In the genomic region with DNA sequence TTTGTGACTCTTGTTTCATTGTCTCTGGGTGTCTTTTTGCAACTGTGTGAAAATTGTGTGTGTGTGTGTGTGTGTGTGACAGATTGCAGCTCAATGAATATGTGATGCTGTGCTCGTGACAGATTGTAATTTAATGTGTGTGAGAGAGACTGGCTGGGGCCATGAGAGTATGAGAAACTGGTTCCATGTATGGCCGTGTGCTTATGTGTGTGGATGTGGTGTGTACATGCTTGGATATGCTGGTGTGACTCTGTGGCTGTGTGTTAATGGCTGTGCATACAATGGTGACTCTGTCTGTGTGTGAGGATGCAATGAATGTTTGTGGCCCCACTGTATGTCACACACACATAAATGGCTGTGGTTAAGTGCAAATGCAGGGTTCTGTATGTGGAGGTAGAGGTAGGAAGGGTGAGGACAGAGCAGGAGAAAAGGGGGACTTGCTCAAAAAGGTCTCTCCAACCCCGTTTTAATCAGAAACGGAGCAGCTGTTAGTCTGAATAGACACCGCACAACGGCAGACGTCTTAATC, we compare ENCODE assay signal across 20 mouse cellular contexts. TPM values are rescaled to one million over a fixed set of nuclear protein-coding genes. Genes with fewer than 3 reads are reported as not detected.
A peak's percentile ranks its signal among the peaks of the same experiment; 100 is the strongest.
DNase-seq lines count a peak whose midpoint lies in the region; ATAC-seq lines count a peak whose summit lies in the region.
"Had no signal": no experiment of that assay in that cellular context is flagged by ENCODE, and none has a peak within 500 bp of the region (broad histone marks: within the 10 kb centered on the region; RNA-seq: fewer than 3 reads in every experiment).

No protein-coding gene starts in this region.

- no peaks in the 10 kb centered on the region for H3K9me3 ChIP-seq in neural tube, embryonic 12.5 days
- H3K9me3 ChIP-seq in hindbrain, embryonic 12.5 days (replicated peaks), result no peaks in the 10 kb centered on the region
- H3K9me3 ChIP-seq in midbrain, embryonic 10.5 days (replicated peaks), result no peaks in the 10 kb centered on the region
- H3K9me3 ChIP-seq in neural tube, embryonic 13.5 days, result no peaks in the 10 kb centered on the region
- H3K9me3 ChIP-seq: limb, embryonic 13.5 days had no signal

- no peak for DNase-seq in neural tube, embryonic 10.5 days (ENCODE audit: extremely low spot score, low spot score)
- DNase-seq in midbrain, embryonic 10.5 days (ENCODE audit: low spot score), result no peak
- DNase-seq in urinary bladder, adult 18-20 months (ENCODE audit: low spot score in 2 of 2), result no peak
- no peak for DNase-seq in B cell, adult 2 months
- DNase-seq: gastrocnemius, postnatal 14 days; heart, postnatal 10 days; kidney, postnatal 14 days; right cerebral cortex, postnatal 4 days had no signal

- 37% methylated on average over 7 of the region's 7 CpGs for WGBS in neural tube, embryonic 12.5 days
- 42% methylated on average over 7 of the region's 7 CpGs for WGBS in hindbrain, embryonic 12.5 days
- WGBS in midbrain, embryonic 10.5 days, result 36% methylated on average over 7 of the region's 7 CpGs
- WGBS in neural tube, embryonic 13.5 days, result 24% methylated on average over 7 of the region's 7 CpGs

- no peaks in the 10 kb centered on the region for H3K36me3 ChIP-seq in neural tube, embryonic 12.5 days
- H3K36me3 ChIP-seq in hindbrain, embryonic 12.5 days, result no peaks in the 10 kb centered on the region
- H3K36me3 ChIP-seq in midbrain, embryonic 10.5 days, result no peaks in the 10 kb centered on the region
- H3K36me3 ChIP-seq in neural tube, embryonic 13.5 days, result no peaks in the 10 kb centered on the region
- H3K36me3 ChIP-seq: G1E; limb, embryonic 13.5 days had no signal

- H3K9ac ChIP-seq in neural tube, embryonic 12.5 days, result no peak overlapping the region
- H3K9ac ChIP-seq in hindbrain, embryonic 12.5 days, result no peak overlapping the region
- H3K9ac ChIP-seq in neural tube, embryonic 13.5 days, result 0 out of 2 replicates have a peak overlapping the region, but pooled peaks have one; percentile 27
- H3K9ac ChIP-seq: limb, embryonic 13.5 days; liver, embryonic 14.5 days had no signal

- no peaks in the 10 kb centered on the region for H3K27me3 ChIP-seq in neural tube, embryonic 12.5 days (replicated peaks)
- peaks cover 5% of the 10 kb centered on the region; the same call in 1 of the 2 replicates for H3K27me3 ChIP-seq in hindbrain, embryonic 12.5 days
- peaks cover 22% of the 10 kb centered on the region for H3K27me3 ChIP-seq in midbrain, embryonic 10.5 days (ENCODE audit: low read depth, poor library complexity, severe bottlenecking)
- no peaks in the 10 kb centered on the region for H3K27me3 ChIP-seq in neural tube, embryonic 13.5 days
- H3K27me3 ChIP-seq: limb, embryonic 13.5 days had no signal

- H3K4me1 ChIP-seq in neural tube, embryonic 12.5 days, result peaks cover 13% of the 10 kb centered on the region; the same call in 1 of the 2 replicates
- peaks cover 7% of the 10 kb centered on the region for H3K4me1 ChIP-seq in hindbrain, embryonic 12.5 days
- peaks cover 18% of the 10 kb centered on the region for H3K4me1 ChIP-seq in midbrain, embryonic 10.5 days
- H3K4me1 ChIP-seq in neural tube, embryonic 13.5 days (replicated peaks), result peaks cover 21% of the 10 kb centered on the region
- H3K4me1 ChIP-seq: limb, embryonic 13.5 days had no signal

- no peak overlapping the region for H3K4me3 ChIP-seq in neural tube, embryonic 12.5 days
- no peak overlapping the region for H3K4me3 ChIP-seq in hindbrain, embryonic 12.5 days
- no peak overlapping the region for H3K4me3 ChIP-seq in midbrain, embryonic 10.5 days
- H3K4me3 ChIP-seq in neural tube, embryonic 13.5 days, result no peak overlapping the region
- H3K4me3 ChIP-seq: limb, embryonic 13.5 days; myocyte had no signal

- no peak overlapping the region; the same call in 1 of the 2 replicates for H3K4me2 ChIP-seq in neural tube, embryonic 12.5 days (replicated peaks)
- 0 out of 2 replicates have a peak overlapping the region, but pooled peaks have one; percentile 7 for H3K4me2 ChIP-seq in hindbrain, embryonic 12.5 days (replicated peaks)
- no peak overlapping the region; the same call in 1 of the 2 replicates for H3K4me2 ChIP-seq in neural tube, embryonic 13.5 days
- H3K4me2 ChIP-seq: limb, embryonic 13.5 days had no signal

- ATAC-seq in neural tube, embryonic 12.5 days (ENCODE audit: low FRiP score, low read depth), result peak; percentile 66
- ATAC-seq in hindbrain, embryonic 12.5 days (ENCODE audit: low FRiP score), result peak; percentile 56; the same call in 1 of the 2 replicates
- peak; percentile 74 for ATAC-seq in neural tube, embryonic 13.5 days (ENCODE audit: low read depth)
- ATAC-seq in megakaryocyte progenitor cell, adult 5-6 weeks (replicated peaks; ENCODE audit: poor library complexity), result no peak
- ATAC-seq: CD4-positive, CD25-positive, alpha-beta regulatory T cell, adult 4 months; intestine, postnatal 0 days; lung, postnatal 0 days had no signal

- no peak overlapping the region; the same call in 1 of the 2 replicates for H3K27ac ChIP-seq in neural tube, embryonic 12.5 days
- peak overlapping the region; percentile 62 for H3K27ac ChIP-seq in hindbrain, embryonic 12.5 days
- H3K27ac ChIP-seq in midbrain, embryonic 10.5 days (replicated peaks), result peak overlapping the region; percentile 61; the same call in 1 of the 2 replicates
- peak overlapping the region; percentile 81 for H3K27ac ChIP-seq in neural tube, embryonic 13.5 days (replicated peaks)
- H3K27ac ChIP-seq: limb, embryonic 13.5 days; liver, embryonic 14.5 days had no signal

RNA-seq across cellular contexts. Expression of a gene that starts 45.3 kb away (rescaled TPM):
- polyA plus RNA-seq in neural tube, embryonic 12.5 days (2016; fragmentation: Nextera tagmentation; extraction: Ambion mirVana), result 0.86 and 1.2 TPM in 2 replicates
- polyA plus RNA-seq in hindbrain, embryonic 12.5 days (2016; fragmentation: Nextera tagmentation; extraction: Ambion mirVana), result 0.48 and 0.90 TPM in 2 replicates
- polyA plus RNA-seq in midbrain, embryonic 10.5 days (2016; fragmentation: Nextera tagmentation; extraction: Ambion mirVana), result 0.07 TPM in 2 replicates
- polyA plus RNA-seq in neural tube, embryonic 13.5 days (2015; fragmentation: Nextera tagmentation; extraction: Ambion mirVana), result 0.62 and 1.0 TPM in 2 replicates
- not detected in 2 replicates for total RNA-seq in megakaryocyte progenitor cell, adult 5-6 weeks (2015)
- not detected in 2 replicates for total RNA-seq in megakaryocyte progenitor cell, adult 5-6 weeks (2017)
- total RNA-seq: G1E; megakaryocyte, adult 5-6 weeks had no signal
- polyA plus RNA-seq: CD4-positive, CD25-positive, alpha-beta regulatory T cell, adult 4 months; G1E had no signal
